Mouse (Mus musculus): Measurements from ENCODE around the gene Pparg.

The Pparg gene

GRCm38 (mm10) chr6:115361606-115362462 lies 1.1 kb downstream of the Pparg start:
- DNase-seq (ENCODE audit: low spot score in 2 of 2): no peak

- no peak for DNase-seq (ENCODE audit: low spot score in 2 of 2)
Measured at GRCm38 (mm10) chr6:115366869-115367610, 6.3 kb downstream of the Pparg start.

GRCm38 (mm10) chr6:115374871-115375852 lies 14.4 kb downstream of the Pparg start:
- DNase-seq (ENCODE audit: low spot score in 2 of 2): no peak

GRCm38 (mm10) chr6:115380596-115380995 lies 19.8 kb downstream of the Pparg start:
- no peak for DNase-seq (ENCODE audit: low spot score in 2 of 2)

- no peak for DNase-seq (ENCODE audit: low spot score in 2 of 2)
Measured at GRCm38 (mm10) chr6:115382712-115383111, 22.0 kb downstream of the Pparg start.

- no peak for DNase-seq (ENCODE audit: low spot score in 2 of 2)
Measured at GRCm38 (mm10) chr6:115389945-115390540, 29.3 kb downstream of the Pparg start.

- DNase-seq (ENCODE audit: low spot score in 2 of 2): no peak
Measured at GRCm38 (mm10) chr6:115396911-115397310, 36.2 kb downstream of the Pparg start.

- DNase-seq (ENCODE audit: low spot score in 2 of 2): no peak
Measured at GRCm38 (mm10) chr6:115404354-115404753, 43.6 kb downstream of the Pparg start.

- DNase-seq (ENCODE audit: low spot score in 2 of 2): no peak
Measured at GRCm38 (mm10) chr6:115411477-115411876, 50.7 kb downstream of the Pparg start.

- no peak for DNase-seq (ENCODE audit: low spot score in 2 of 2)
Measured at GRCm38 (mm10) chr6:115418171-115418570, 57.4 kb downstream of the Pparg start.

- no peak for DNase-seq (ENCODE audit: low spot score in 2 of 2)
Measured at GRCm38 (mm10) chr6:115418964-115419363, 58.2 kb downstream of the Pparg start.

- peak in 1 of 2 experiments; percentile 15 for DNase-seq (ENCODE audit: low spot score in 2 of 2)
Measured at GRCm38 (mm10) chr6:115420963-115421362, 60.2 kb downstream of the Pparg start.

GRCm38 (mm10) chr6:115421665-115422064 lies 60.9 kb downstream of the Pparg start:
- DNase-seq (ENCODE audit: low spot score in 2 of 2): no peak

GRCm38 (mm10) chr6:115424433-115424832 lies 63.7 kb downstream of the Pparg start:
- DNase-seq (ENCODE audit: low spot score in 2 of 2): no peak

- no peak for DNase-seq (ENCODE audit: low spot score in 2 of 2)
Measured at GRCm38 (mm10) chr6:115432726-115433125, 72.0 kb downstream of the Pparg start.

GRCm38 (mm10) chr6:115434054-115434453 lies 73.3 kb downstream of the Pparg start:
- no peak for DNase-seq (ENCODE audit: low spot score in 2 of 2)

GRCm38 (mm10) chr6:115434816-115435215 lies 74.1 kb downstream of the Pparg start:
- DNase-seq (ENCODE audit: low spot score in 2 of 2): no peak

GRCm38 (mm10) chr6:115440231-115441006 lies 79.7 kb downstream of the Pparg start:
- DNase-seq (ENCODE audit: low spot score in 2 of 2): no peak

- DNase-seq (ENCODE audit: low spot score in 2 of 2): no peak
Measured at GRCm38 (mm10) chr6:115452501-115452900, 91.8 kb downstream of the Pparg start.

- peak; percentile 5 to 9 for DNase-seq (ENCODE audit: low spot score in 2 of 2)
Measured at GRCm38 (mm10) chr6:115462743-115463337, 102.1 kb downstream of the Pparg start.

All from spleen, postnatal 36 days (tissue).